Mouse (Mus musculus): ENCODE data around the gene Cisd3. TPM values are rescaled to one million over a fixed set of nuclear protein-coding genes. Genes with fewer than 3 reads are reported as not detected.
"Not testable (repeated sequence)": the region's sequence is repeated elsewhere in the genome, so short reads cannot be mapped to it uniquely, and the experiment has no call there.

The Cisd3 gene
- polyA plus RNA-seq, 1 experiment from 2014 or later: 12.3 TPM

- not testable (repeated sequence) for H3K27ac ChIP-seq (replicated peaks); H3K4me1 ChIP-seq (replicated peaks); ATAC-seq (ENCODE audit: insufficient read depth); H3K4me3 ChIP-seq (replicated peaks); H3K27me3 ChIP-seq; H3K4me2 ChIP-seq; H3K9ac ChIP-seq; H3K9me3 ChIP-seq (replicated peaks)
- H3K36me3 ChIP-seq (replicated peaks): peaks cover 28% of the 10 kb centered on the region
- WGBS (ENCODE audit: insufficient replicate concordance): 58% methylated on average over 5 of the region's 5 CpGs
Observed at GRCm38 (mm10) chr11:97734810-97735209, 49.2 kb downstream of the Cisd3 start.

GRCm38 (mm10) chr11:97736645-97737044 lies 51.0 kb downstream of the Cisd3 start:
- Histone ChIP-seq H3K4me3 (replicated peaks) (no peak overlapping the region), H3K27me3 (no peaks in the 10 kb centered on the region), H3K9me3 (replicated peaks) (no peaks in the 10 kb centered on the region), H3K36me3 (replicated peaks) (peaks cover 13% of the 10 kb centered on the region; the same call in 1 of the 2 replicates), H3K9ac (no peak overlapping the region), H3K4me1 (replicated peaks) (peaks cover 6% of the 10 kb centered on the region), H3K27ac (replicated peaks) (no peak overlapping the region), H3K4me2 (no peak overlapping the region)
- no peak for ATAC-seq (ENCODE audit: insufficient read depth)
- 72% methylated on average over 5 of the region's 5 CpGs for WGBS (ENCODE audit: insufficient replicate concordance)

DNA sequence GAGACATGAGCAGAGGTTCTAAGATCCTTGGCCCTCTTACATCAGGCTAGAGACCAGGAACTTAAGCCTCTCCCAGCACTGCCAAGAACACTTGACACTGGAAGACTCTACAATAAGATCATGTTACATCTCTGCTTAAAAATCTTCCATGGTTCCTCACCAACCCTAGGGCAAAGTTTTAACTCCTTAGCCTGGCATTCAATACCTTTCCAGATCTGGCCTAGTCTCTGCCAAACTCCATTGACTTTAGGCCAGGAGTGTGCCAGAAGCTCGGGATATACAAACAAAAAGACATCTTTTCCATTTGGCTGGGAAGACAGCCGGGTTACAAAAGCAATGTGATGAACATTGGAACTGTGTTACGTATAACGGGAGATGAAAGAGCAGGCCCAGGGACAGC lies 52.0 kb downstream of the Cisd3 start:
- H3K27ac ChIP-seq (replicated peaks): no peak overlapping the region
- 80% methylated on average over 4 of the region's 4 CpGs for WGBS (ENCODE audit: insufficient replicate concordance)

More for the DNA sequence above, 52.0 kb downstream of the Cisd3 start:
- ATAC-seq (ENCODE audit: insufficient read depth): no peak
- Histone ChIP-seq H3K27me3 (no peaks in the 10 kb centered on the region), H3K9me3 (replicated peaks) (no peaks in the 10 kb centered on the region), H3K4me2 (no peak overlapping the region), H3K36me3 (replicated peaks) (0 out of 2 replicates have a peak, but pooled peaks cover 4% of the 10 kb centered on the region), H3K9ac (no peak overlapping the region), H3K4me1 (replicated peaks) (peaks cover 11% of the 10 kb centered on the region), H3K4me3 (replicated peaks) (no peak overlapping the region)

Small RNA genes lying within 50 kb of the gene (microRNA-seq; reads per million reads assigned to microRNA genes)
- not detected for gene Gm24158
- gene Mir6927: not detected

Other genes with a start within 250 kb of the Cisd3 start
- gene 4933428G20Rik, start 185.5 kb upstream of the Cisd3 start, polyA plus RNA-seq (2015; fragmentation: Nextera tagmentation; extraction: Ambion mirVana): 0.39 and 0.61 TPM in 2 replicates
- gene Srcin1, start 109.6 kb upstream of the Cisd3 start, polyA plus RNA-seq (2015; fragmentation: Nextera tagmentation; extraction: Ambion mirVana): 0.02 TPM in 1 of 2 replicates, not detected in the other
- 0.39 and 0.40 TPM in 2 replicates for gene Epop, start 56.1 kb upstream of the Cisd3 start, polyA plus RNA-seq (2015; fragmentation: Nextera tagmentation; extraction: Ambion mirVana)
- 0.16 and 0.20 TPM in 2 replicates for gene Mllt6, start 22.4 kb upstream of the Cisd3 start, polyA plus RNA-seq (2015; fragmentation: Nextera tagmentation; extraction: Ambion mirVana)
- gene Pcgf2, start 14.7 kb downstream of the Cisd3 start, polyA plus RNA-seq (2015; fragmentation: Nextera tagmentation; extraction: Ambion mirVana): 1.4 and 2.7 TPM in 2 replicates
- 236 and 247 TPM in 2 replicates for gene Psmb3, start 17.6 kb downstream of the Cisd3 start, polyA plus RNA-seq (2015; fragmentation: Nextera tagmentation; extraction: Ambion mirVana)
- 0.48 and 0.54 TPM in 2 replicates for gene Pip4k2b, start 58.9 kb downstream of the Cisd3 start, polyA plus RNA-seq (2015; fragmentation: Nextera tagmentation; extraction: Ambion mirVana)
- gene Cwc25, start 80.7 kb downstream of the Cisd3 start, polyA plus RNA-seq (2015; fragmentation: Nextera tagmentation; extraction: Ambion mirVana): 5.4 and 5.8 TPM in 2 replicates
- gene 1700001P01Rik, start 90.1 kb downstream of the Cisd3 start, polyA plus RNA-seq (2015; fragmentation: Nextera tagmentation; extraction: Ambion mirVana): not detected in 2 replicates
- 185 and 242 TPM in 2 replicates for gene Rpl23, start 96.6 kb downstream of the Cisd3 start, polyA plus RNA-seq (2015; fragmentation: Nextera tagmentation; extraction: Ambion mirVana)
- 31.4 and 36.7 TPM in 2 replicates for gene Lasp1, start 113.2 kb downstream of the Cisd3 start, polyA plus RNA-seq (2015; fragmentation: Nextera tagmentation; extraction: Ambion mirVana)
- 0.30 and 0.39 TPM in 2 replicates for gene B230217C12Rik, start 155.0 kb downstream of the Cisd3 start, polyA plus RNA-seq (2015; fragmentation: Nextera tagmentation; extraction: Ambion mirVana)
- gene Fbxo47, start 198.3 kb downstream of the Cisd3 start, polyA plus RNA-seq (2015; fragmentation: Nextera tagmentation; extraction: Ambion mirVana): 0.40 and 0.44 TPM in 2 replicates

Data from liver, embryonic 15.5 days (tissue).